Mouse (Mus musculus) thymus, adult 2 months (tissue): ENCODE measurements around the gene Wfdc10. TPM values are rescaled to one million over a fixed set of nuclear protein-coding genes. Genes with fewer than 3 reads are reported as not detected.

Experiments
- DNase-seq: peaks from one replicate; pipeline ENCODE4 v3.0.0; 2021
- H3K27ac ChIP-seq: fragments of 200-500 bp; 2 replicates; pipeline ENCODE4 v1.5.1; 2012; ENCODE audit warnings: low read length, control low read depth; ENCODE audit not compliant: control insufficient read depth, insufficient read depth
- H3K27me3 ChIP-seq: fragments of 200-500 bp; 2 replicates; pipeline ENCODE4 v1.6.1; 2012; ENCODE audit warnings: mild to moderate bottlenecking, low read length, moderate library complexity, mixed read lengths; ENCODE audit not compliant: control insufficient read depth, insufficient read depth
- H3K36me3 ChIP-seq: fragments of 200-500 bp; 2 replicates; pipeline ENCODE4 v1.6.1; 2012; ENCODE audit warnings: mild to moderate bottlenecking, low read length, moderate library complexity; ENCODE audit not compliant: control insufficient read depth, insufficient read depth
- H3K4me1 ChIP-seq: fragments of 200-500 bp; replicated peaks from 2 replicates; pipeline ENCODE4 v1.6.1; 2012; ENCODE audit warnings: low read length; ENCODE audit not compliant: control insufficient read depth, insufficient read depth
- H3K4me3 ChIP-seq: fragments of 200-500 bp; 2 replicates; pipeline ENCODE4 v1.5.1; 2012; ENCODE audit warnings: mild to moderate bottlenecking, low read length, control low read depth, moderate library complexity; ENCODE audit not compliant: control insufficient read depth, insufficient read depth
- CTCF ChIP-seq: fragments of 200-500 bp; IDR thresholded peaks from 2 replicates; pipeline ENCODE4 v1.5.1; 2012; ENCODE audit warnings: mild to moderate bottlenecking, control low read depth, low read length, moderate library complexity, borderline replicate concordance; ENCODE audit not compliant: control insufficient read depth, poor library complexity, insufficient read depth; ENCODE audit errors: extremely low read depth
- POLR2A ChIP-seq: fragments of 200-500 bp; IDR thresholded peaks from 2 replicates; pipeline ENCODE4 v1.6.1; 2012; ENCODE audit warnings: mild to moderate bottlenecking, low read length, control low read depth, moderate library complexity; ENCODE audit not compliant: control insufficient read depth, poor library complexity, insufficient read depth; ENCODE audit errors: extremely low read depth
- WGBS: fragments of 180-500 bp; shearing (Covaris S2); methylation state at CpG from one replicate; pipeline ENCODE4 v1.1.7; 2018; 5-methylcytosine and 5-hydroxymethylcytosine counted together
- polyA plus RNA-seq: library from polyadenylated mRNA; depleted of rRNA; stranded (reverse); fragments of >200 nt; gene quantifications from 2 replicates; pipeline ENCODE4 v1.2.3, GENCODE M21; 2012

Gene Wfdc10
- polyA plus RNA-seq, 1 experiment, result not detected

GRCm38 (mm10) chr2:164670938-164671337 lies 15.1 kb downstream of the Wfdc10 start:
- no peaks in the 10 kb centered on the region; the same call in 1 of the 2 replicates for H3K4me1 ChIP-seq
- WGBS, result 30% methylated on average over 1 of the region's 1 CpGs

GRCm38 (mm10) chr2:164673987-164674386 lies 18.1 kb downstream of the Wfdc10 start, which contains the start of gene Wfdc11:
Wfdc11 (minus strand) TSS chr2:164674087.
- no peak for TF ChIP-seq POLR2A
- no peak for TF ChIP-seq CTCF
- 63% methylated on average over 7 of the region's 7 CpGs for WGBS
- Histone ChIP-seq H3K27me3 (no peaks in the 10 kb centered on the region), H3K36me3 (no peaks in the 10 kb centered on the region), H3K27ac (no peak within 1 kb of the TSS), H3K4me1 (no peaks in the 10 kb centered on the region; the same call in 1 of the 2 replicates), H3K4me3 (no peak within 1 kb of the TSS)
- no peak for DNase-seq

More at GRCm38 (mm10) chr2:164670938-164671337, 15.1 kb downstream of the Wfdc10 start:
- no peak for DNase-seq
- Histone ChIP-seq H3K36me3 (no peaks in the 10 kb centered on the region), H3K27me3 (no peaks in the 10 kb centered on the region), H3K4me3 (no peak overlapping the region), H3K27ac (no peak overlapping the region)
- no peak for TF ChIP-seq POLR2A
- TF ChIP-seq CTCF, result no peak

- no peak overlapping the region for H3K4me3 ChIP-seq
- DNase-seq, result no peak
- no peaks in the 10 kb centered on the region for H3K36me3 ChIP-seq
- no peak overlapping the region for H3K27ac ChIP-seq
- TF ChIP-seq CTCF (no peak), POLR2A (no peak)
- peaks cover 8% of the 10 kb centered on the region for H3K4me1 ChIP-seq
- 84% methylated on average over 7 of the region's 7 CpGs for WGBS
- H3K27me3 ChIP-seq, result no peaks in the 10 kb centered on the region
Measured at GRCm38 (mm10) chr2:164676103-164676502, 20.3 kb downstream of the Wfdc10 start.

- Histone ChIP-seq H3K4me1 (peaks cover 9% of the 10 kb centered on the region), H3K4me3 (no peak overlapping the region), H3K27me3 (no peaks in the 10 kb centered on the region), H3K27ac (no peak overlapping the region), H3K36me3 (no peaks in the 10 kb centered on the region)
- WGBS, result 96% methylated on average over 16 of the region's 16 CpGs
- DNase-seq, result no peak
- TF ChIP-seq POLR2A (no peak), CTCF (no peak)
Measured at GRCm38 (mm10) chr2:164676916-164677685, 21.3 kb downstream of the Wfdc10 start.

GRCm38 (mm10) chr2:164678848-164679625 lies 23.2 kb downstream of the Wfdc10 start:
- WGBS, result 39% methylated on average over 19 of the region's 19 CpGs
- peak overlapping the region; percentile 26 for H3K4me3 ChIP-seq
- H3K27me3 ChIP-seq, result no peaks in the 10 kb centered on the region
- H3K4me1 ChIP-seq, result peaks cover 9% of the 10 kb centered on the region
- TF ChIP-seq CTCF, result peak; percentile 71; the same call in 1 of the 2 replicates
- TF ChIP-seq POLR2A, result no peak
- H3K36me3 ChIP-seq, result no peaks in the 10 kb centered on the region
- peak; percentile 81 for DNase-seq
- peak overlapping the region; percentile 67; the same call in 1 of the 2 replicates for H3K27ac ChIP-seq

GRCm38 (mm10) chr2:164679906-164680305 lies 24.1 kb downstream of the Wfdc10 start:
- WGBS, result 7% methylated on average over 3 of the region's 3 CpGs
- H3K27me3 ChIP-seq, result no peaks in the 10 kb centered on the region
- DNase-seq, result peak; percentile 41

More at GRCm38 (mm10) chr2:164679906-164680305, 24.1 kb downstream of the Wfdc10 start:
- no peaks in the 10 kb centered on the region for H3K36me3 ChIP-seq
- no peak overlapping the region for H3K4me3 ChIP-seq
- peak overlapping the region; percentile 39 for H3K27ac ChIP-seq
- TF ChIP-seq POLR2A, result no peak
- TF ChIP-seq CTCF, result no peak
- peaks cover 9% of the 10 kb centered on the region for H3K4me1 ChIP-seq
